Mouse (Mus musculus) stomach, postnatal 0 days (tissue): Measurements from ENCODE around the gene Klhl24. TPM values are rescaled to one million over a fixed set of nuclear protein-coding genes. Genes with fewer than 3 reads are reported as not detected.

Experiments
- ATAC-seq: fragments of 200-750 bp; cut with Nextera tagmentation; 2 replicates; pipeline ENCODE4 v1.8.0; 2017; ENCODE audit not compliant: low FRiP score, low TSS enrichment
- DNase-seq: peaks from one replicate; pipeline ENCODE4 v3.0.0-alpha.2; 2016; ENCODE audit warnings: low spot score
- H3K27ac ChIP-seq: fragments of 300-500 bp; sonication (generic); replicated peaks from 2 replicates; pipeline ENCODE4 v1.5.1; 2014; ENCODE audit warnings: mild to moderate bottlenecking, control low read depth
- H3K27me3 ChIP-seq: fragments of 300-500 bp; sonication (generic); 2 replicates; pipeline ENCODE4 v1.6.1; 2014; ENCODE audit warnings: low read length; ENCODE audit not compliant: control insufficient read depth, insufficient read depth
- H3K36me3 ChIP-seq: fragments of 300-500 bp; sonication (generic); 2 replicates; pipeline ENCODE4 v1.6.1; 2014; ENCODE audit warnings: low read length, mixed read lengths; ENCODE audit not compliant: control insufficient read depth, insufficient read depth
- H3K4me1 ChIP-seq: fragments of 300-500 bp; sonication (generic); replicated peaks from 2 replicates; pipeline ENCODE4 v1.6.1; 2014; ENCODE audit warnings: antibody characterized with exemption; ENCODE audit not compliant: control insufficient read depth, insufficient read depth
- H3K4me2 ChIP-seq: fragments of 300-500 bp; sonication (generic); replicated peaks from 2 replicates; pipeline ENCODE4 v1.6.1; 2014; ENCODE audit warnings: low read depth, mild to moderate bottlenecking, control low read depth, moderate library complexity
- H3K4me3 ChIP-seq: fragments of 300-500 bp; sonication (generic); 2 replicates; pipeline ENCODE4 v1.5.1; 2014; ENCODE audit warnings: low read depth, low read length, control low read depth
- H3K9ac ChIP-seq: fragments of 300-500 bp; sonication (generic); 2 replicates; pipeline ENCODE4 v1.6.1; 2014; ENCODE audit warnings: mild to moderate bottlenecking, low read length, control low read depth, mixed read lengths
- H3K9me3 ChIP-seq: fragments of 300-500 bp; sonication (generic); 2 replicates; pipeline ENCODE4 v1.6.1; 2016; ENCODE audit warnings: low read length; ENCODE audit not compliant: control insufficient read depth
- CTCF ChIP-seq: IDR thresholded peaks from 2 replicates; pipeline ENCODE4 v1.5.1; 2016; ENCODE audit warnings: antibody characterized with exemption, low read depth, mild to moderate bottlenecking, moderate library complexity
- EP300 ChIP-seq: optimal IDR thresholded peaks from 2 replicates; pipeline ENCODE3; 2016; ENCODE audit warnings: antibody characterized with exemption
- WGBS: fragments of 180-500 bp; shearing (Covaris S2); extraction: QIAGEN DNeasy Blood & Tissue Kit; methylation state at CpG from one replicate; pipeline ENCODE4 v1.1.7; 2014; 5-methylcytosine and 5-hydroxymethylcytosine counted together
- polyA plus RNA-seq: library from polyadenylated mRNA; unstranded; fragments of >200 nt; fragmentation: Nextera tagmentation; extraction: Ambion mirVana; gene quantifications from 2 replicates; pipeline ENCODE4 v1.2.1, GENCODE M21; 2015

Klhl24 gene
- polyA plus RNA-seq, 1 experiment from 2014 or later = 11.8 TPM

DNA sequence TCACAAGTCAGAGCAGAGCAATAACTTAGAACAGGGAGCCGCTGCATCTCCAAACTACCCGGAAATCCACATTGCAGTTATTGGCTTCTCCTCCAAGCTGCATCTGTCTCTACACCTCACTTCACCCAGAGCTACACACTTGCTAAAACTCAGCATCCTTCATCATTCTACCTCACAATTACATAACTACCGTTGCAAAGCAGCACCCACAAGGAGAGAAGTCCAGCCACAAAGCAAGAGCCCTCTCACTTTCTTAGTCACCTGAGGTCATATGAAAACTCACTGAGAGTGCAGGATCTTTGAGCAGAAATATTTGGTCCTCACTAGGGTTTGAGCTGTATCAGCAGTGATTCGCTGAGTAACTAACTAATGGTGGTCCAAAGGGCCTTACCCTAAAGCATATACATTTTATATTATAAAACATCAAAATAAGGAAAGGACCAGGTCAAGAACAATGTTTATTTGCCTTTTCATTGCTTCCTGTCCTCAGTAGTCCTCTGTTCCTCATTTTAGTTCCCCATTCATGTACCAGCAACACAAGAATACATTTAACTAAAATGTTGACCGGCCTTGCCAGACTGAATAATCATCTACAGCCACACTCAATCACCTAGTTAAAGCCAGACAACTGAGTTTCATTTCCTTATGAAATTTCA is 12.0 kb upstream of the Klhl24 start:
- no peak overlapping the region for H3K4me3 ChIP-seq
- no peak overlapping the region for H3K27ac ChIP-seq
- H3K36me3 ChIP-seq = no peaks in the 10 kb centered on the region
- ATAC-seq (no peak), DNase-seq (no peak)
- H3K27me3 ChIP-seq = no peaks in the 10 kb centered on the region
- H3K9ac ChIP-seq = no peak overlapping the region
- H3K4me1 ChIP-seq = no peaks in the 10 kb centered on the region
- H3K9me3 ChIP-seq = no peaks in the 10 kb centered on the region
- no peak overlapping the region for H3K4me2 ChIP-seq
- no peak for TF ChIP-seq EP300
- TF ChIP-seq CTCF = no peak
- WGBS = 86% methylated on average over 5 of the region's 5 CpGs

DNA sequence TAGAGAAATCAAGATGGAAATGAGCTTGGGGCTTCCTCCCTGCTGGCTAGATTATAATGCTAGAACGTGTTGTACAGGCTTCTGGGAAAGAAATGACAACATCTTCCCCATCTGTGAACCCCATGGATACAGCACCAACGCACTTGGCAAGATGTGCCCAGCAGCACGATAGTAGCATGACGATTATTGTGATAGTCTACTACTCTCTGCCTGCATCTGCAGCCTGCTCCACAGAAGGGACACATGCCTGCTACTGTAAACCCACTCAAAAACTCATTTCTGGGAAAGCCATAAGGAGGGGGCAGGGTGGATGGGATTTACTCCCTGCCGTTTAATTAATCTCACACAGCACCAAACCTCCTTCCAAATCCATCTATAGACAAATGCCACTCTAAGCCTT is 10.4 kb upstream of the Klhl24 start:
- Histone ChIP-seq H3K4me1 (no peaks in the 10 kb centered on the region), H3K36me3 (no peaks in the 10 kb centered on the region), H3K4me2 (no peak overlapping the region), H3K27me3 (no peaks in the 10 kb centered on the region), H3K4me3 (no peak overlapping the region), H3K9me3 (no peaks in the 10 kb centered on the region), H3K27ac (no peak overlapping the region), H3K9ac (no peak overlapping the region)
- ATAC-seq (no peak), DNase-seq (no peak)
- TF ChIP-seq EP300 (no peak), CTCF (no peak)
- WGBS = 82% methylated on average over 5 of the region's 5 CpGs

DNA sequence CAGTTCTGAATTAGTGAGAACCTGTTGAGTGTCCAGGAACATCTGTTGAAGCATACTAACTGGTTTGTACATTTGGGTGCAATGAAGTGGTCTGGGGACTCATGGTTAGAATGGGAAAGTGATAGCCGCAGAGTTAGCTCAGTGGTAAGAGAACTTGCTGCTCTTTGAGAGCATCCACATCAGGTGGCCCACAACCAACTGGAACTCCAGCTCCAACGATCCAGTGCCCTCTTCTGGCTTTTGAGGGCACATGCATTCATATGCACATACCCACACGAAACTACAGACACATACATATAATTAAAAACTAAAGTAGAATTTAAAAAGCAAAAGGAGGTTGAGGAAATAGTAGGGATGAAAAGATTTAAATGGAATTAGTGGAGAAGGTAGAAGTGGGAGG is 7.7 kb upstream of the Klhl24 start:
- no peak overlapping the region for H3K27ac ChIP-seq
- H3K4me3 ChIP-seq = no peak overlapping the region
- no peak overlapping the region for H3K9ac ChIP-seq
- H3K36me3 ChIP-seq = no peaks in the 10 kb centered on the region
- ATAC-seq (no peak), DNase-seq (no peak)
- H3K4me2 ChIP-seq = no peak overlapping the region
- 93% methylated on average over 3 of the region's 3 CpGs for whole genome bisulfite sequencing
- TF ChIP-seq CTCF = 0 out of 2 replicates have a peak, but pooled peaks have one; percentile 4
- TF ChIP-seq EP300 = no peak
- H3K9me3 ChIP-seq = no peaks in the 10 kb centered on the region
- H3K4me1 ChIP-seq = no peaks in the 10 kb centered on the region
- H3K27me3 ChIP-seq = no peaks in the 10 kb centered on the region

DNA sequence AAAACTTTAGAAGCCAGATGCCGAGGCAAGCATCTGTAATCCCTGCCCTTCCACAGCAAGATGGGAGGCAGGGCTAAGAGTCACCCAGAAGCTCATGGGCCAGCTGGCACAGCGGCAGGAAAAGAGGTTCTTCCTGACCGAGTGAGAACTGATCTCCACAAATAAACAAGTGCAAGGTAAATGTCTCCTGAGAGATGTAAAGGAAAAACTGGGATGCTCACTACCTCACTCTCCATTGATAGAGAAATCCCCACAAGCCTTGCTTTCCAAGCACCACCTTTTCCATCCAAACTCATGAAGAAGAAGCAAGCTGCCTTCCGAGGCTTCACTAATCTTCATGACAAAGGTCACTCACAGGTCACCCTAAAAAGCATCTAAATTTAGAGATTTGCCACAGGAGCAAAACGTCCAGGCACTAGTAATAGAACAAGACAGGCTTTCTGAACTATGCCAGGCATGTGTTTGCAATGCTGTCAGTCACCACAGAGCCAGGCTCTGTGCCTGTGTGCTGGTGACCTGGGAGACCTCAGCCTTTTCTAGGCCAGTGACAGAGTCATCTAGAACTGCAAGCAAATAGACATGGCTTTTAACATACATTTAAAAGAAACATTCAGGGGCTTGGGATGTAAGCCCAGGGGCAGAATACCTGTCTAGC is 6.3 kb upstream of the Klhl24 start:
- no peaks in the 10 kb centered on the region for H3K9me3 ChIP-seq
- no peak overlapping the region; the same call in 1 of the 2 replicates for H3K27ac ChIP-seq
- TF ChIP-seq CTCF (no peak), EP300 (no peak)
- no peaks in the 10 kb centered on the region for H3K36me3 ChIP-seq
- H3K27me3 ChIP-seq = no peaks in the 10 kb centered on the region
- H3K9ac ChIP-seq = no peak overlapping the region
- no peak for DNase-seq
- H3K4me2 ChIP-seq = no peak overlapping the region
- H3K4me3 ChIP-seq = no peak overlapping the region
- no peak for ATAC-seq
- H3K4me1 ChIP-seq = no peaks in the 10 kb centered on the region
- 12% methylated on average over 5 of the region's 5 CpGs for WGBS

DNA sequence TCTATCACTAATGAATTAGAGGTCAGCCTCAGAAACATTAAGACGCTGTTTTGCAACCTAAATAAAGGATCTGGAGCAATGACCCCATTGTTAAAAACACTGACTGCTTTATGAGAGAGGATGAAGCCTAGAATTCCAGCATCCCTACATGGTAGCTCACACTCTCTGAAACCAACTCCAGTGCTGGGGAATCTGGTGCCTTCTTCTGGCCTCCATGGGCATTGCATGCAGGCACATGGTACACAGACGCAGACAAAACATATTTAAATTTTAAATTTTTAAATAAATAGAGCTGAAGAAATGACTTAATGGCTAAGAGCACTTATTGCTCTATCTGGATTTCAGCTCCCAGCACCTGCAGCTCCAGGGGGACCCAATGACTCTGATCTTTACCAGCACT is 1.4 kb upstream of the Klhl24 start:
- Histone ChIP-seq H3K27ac (no peak overlapping the region), H3K4me1 (no peaks in the 10 kb centered on the region), H3K36me3 (no peaks in the 10 kb centered on the region), H3K9me3 (no peaks in the 10 kb centered on the region), H3K4me2 (no peak overlapping the region), H3K9ac (no peak overlapping the region), H3K4me3 (no peak overlapping the region), H3K27me3 (no peaks in the 10 kb centered on the region)
- WGBS = 79% methylated on average over 2 of the region's 2 CpGs
- DNase-seq = no peak
- TF ChIP-seq CTCF (peak; percentile 62), EP300 (no peak)
- ATAC-seq = no peak

DNA sequence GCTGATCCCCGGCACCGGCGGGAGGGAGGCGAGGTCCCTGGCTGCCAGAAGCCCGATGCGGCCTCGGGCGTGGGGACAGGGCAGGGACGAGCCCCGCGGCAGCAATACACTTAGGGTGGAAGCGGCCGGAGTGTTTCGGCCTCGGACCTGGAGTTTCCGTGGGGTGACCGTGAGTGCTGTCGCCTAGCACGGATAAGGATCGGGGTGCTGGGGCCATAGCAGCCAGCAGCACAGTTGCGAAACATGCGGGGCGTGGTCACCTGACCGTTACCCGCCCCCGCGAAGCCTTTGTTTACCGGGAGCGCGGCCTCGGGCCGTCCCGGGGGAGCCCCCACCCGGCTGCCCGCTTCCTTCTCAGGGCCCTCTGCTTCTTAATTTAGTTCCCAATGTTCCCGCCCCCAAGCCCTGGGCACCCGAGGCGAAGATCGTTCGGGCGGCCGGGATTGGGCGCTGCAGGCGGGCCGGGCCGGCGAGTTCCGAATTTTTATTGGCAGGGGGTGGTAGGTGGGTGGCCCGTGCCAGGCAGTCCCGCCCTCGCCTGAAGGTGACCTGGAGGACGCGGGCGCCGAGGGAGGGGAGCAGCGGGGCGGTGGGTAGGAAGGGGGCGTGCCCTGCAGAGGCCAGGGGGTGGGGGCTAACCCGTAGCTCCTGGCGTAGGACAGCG is 501 bp downstream of the Klhl24 start:
- H3K4me1 ChIP-seq = no peaks in the 10 kb centered on the region
- DNase-seq (peak; percentile 94), ATAC-seq (peak; percentile 94)
- H3K36me3 ChIP-seq = no peaks in the 10 kb centered on the region
- peak; percentile 20; the same call in 1 of the 2 replicates for TF ChIP-seq CTCF
- peak; percentile 65 for TF ChIP-seq EP300
- peak overlapping the region; percentile 98 for H3K9ac ChIP-seq
- no peaks in the 10 kb centered on the region for H3K9me3 ChIP-seq
- under 1% methylated on average over 61 of the region's 61 CpGs for WGBS
- peak overlapping the region; percentile 97 for H3K4me3 ChIP-seq
- peak overlapping the region; percentile 72 for H3K4me2 ChIP-seq
- no peaks in the 10 kb centered on the region for H3K27me3 ChIP-seq
- peak overlapping the region; percentile 100 for H3K27ac ChIP-seq
